Mouse (Mus musculus): ENCODE results near the gene Inafm1.

DNA sequence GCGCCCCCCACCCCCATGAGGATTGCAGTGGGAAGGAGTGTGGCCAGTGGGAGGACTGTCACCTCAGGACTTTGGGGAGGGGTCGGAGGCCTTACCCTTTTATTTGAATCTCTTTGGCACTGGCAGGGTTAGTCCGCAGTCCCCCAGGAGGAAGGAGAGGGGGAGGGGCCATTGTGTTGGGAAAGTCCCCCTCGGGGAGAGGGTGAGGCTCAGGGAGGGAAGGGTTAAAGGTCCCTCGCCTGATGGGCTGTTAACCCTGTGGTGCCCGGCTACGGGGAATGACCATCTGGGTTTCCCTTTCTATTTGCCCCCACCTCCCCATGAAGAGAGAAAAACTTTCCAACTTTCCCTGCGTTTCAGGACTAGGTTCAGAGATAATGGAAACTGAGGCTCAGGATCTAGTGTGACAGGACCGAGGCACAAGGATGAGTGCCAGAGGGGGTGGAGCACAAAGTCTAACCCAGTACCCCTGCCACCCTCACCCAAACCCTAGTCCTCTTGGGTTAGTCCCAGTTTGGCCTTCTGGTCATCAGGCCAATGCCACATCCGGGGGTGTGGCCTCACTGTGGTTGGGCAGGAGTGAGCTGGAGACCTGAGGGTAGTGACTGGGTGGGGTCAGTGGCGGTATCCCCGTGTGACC, 39.4 kb upstream of the Inafm1 start:
- TF ChIP-seq ZC3H11A (IDR thresholded peaks at IDR 0.05; ENCODE audit: borderline replicate concordance, low read depth, low read length) (no peak), MAFK (IDR thresholded peaks at IDR 0.05; ENCODE audit: insufficient read depth, low read depth, low read length) (no peak)
